Mouse (Mus musculus): Measurements from ENCODE around the gene Brk1.

Gene Brk1

GRCm38 (mm10) chr6:113623941-113624751 is 19.6 kb downstream of the Brk1 start, which contains the start of gene Vhl:
Gene Vhl (plus strand): TSS chr6:113623959.
- DNase-seq (ENCODE audit: low read depth, low spot score): peak; percentile 65

DNA sequence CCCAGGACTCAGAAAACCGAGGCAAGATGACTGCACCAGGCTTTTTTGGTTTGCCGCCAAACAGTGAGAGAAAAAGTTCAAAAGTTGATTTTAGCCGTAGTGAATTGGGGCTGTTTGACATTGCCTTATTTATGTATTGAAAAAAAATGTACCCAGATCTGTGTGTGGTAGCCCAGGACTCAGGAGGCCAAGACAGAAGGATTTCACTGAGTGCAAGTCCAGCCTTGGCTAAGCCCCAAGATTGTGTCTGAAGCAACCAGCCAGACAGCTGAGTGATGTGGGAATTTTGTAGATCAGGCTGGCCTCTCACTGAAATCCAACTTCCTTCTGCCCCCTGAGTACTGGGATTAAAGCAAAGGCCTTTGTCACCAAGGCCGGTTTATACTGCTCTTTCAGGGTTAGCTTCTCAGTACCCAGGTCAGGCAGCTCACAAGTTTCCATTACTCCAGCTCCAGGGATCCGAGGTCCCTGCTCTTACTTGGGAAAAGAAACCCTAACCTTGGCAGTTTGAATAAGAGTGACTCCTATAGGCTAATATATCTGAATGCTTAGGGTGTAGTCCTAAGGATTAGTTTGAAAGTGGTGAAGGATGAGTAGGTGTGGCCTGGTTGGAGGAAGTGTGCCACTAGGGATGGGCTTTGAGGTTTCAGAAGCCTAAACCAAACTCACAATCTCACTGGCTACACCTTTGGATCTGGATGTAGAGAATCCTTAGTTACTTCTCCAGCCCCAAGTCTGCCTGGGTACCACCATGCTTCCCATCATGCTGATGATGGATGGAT is 20.6 kb downstream of the Brk1 start:
- DNase-seq (ENCODE audit: low read depth, low spot score): no peak

- no peak for DNase-seq (ENCODE audit: low read depth, low spot score)
Measured at GRCm38 (mm10) chr6:113630322-113630721, 25.8 kb downstream of the Brk1 start.

GRCm38 (mm10) chr6:113632863-113633262 is 28.3 kb downstream of the Brk1 start:
- no peak for DNase-seq (ENCODE audit: low read depth, low spot score)

DNA sequence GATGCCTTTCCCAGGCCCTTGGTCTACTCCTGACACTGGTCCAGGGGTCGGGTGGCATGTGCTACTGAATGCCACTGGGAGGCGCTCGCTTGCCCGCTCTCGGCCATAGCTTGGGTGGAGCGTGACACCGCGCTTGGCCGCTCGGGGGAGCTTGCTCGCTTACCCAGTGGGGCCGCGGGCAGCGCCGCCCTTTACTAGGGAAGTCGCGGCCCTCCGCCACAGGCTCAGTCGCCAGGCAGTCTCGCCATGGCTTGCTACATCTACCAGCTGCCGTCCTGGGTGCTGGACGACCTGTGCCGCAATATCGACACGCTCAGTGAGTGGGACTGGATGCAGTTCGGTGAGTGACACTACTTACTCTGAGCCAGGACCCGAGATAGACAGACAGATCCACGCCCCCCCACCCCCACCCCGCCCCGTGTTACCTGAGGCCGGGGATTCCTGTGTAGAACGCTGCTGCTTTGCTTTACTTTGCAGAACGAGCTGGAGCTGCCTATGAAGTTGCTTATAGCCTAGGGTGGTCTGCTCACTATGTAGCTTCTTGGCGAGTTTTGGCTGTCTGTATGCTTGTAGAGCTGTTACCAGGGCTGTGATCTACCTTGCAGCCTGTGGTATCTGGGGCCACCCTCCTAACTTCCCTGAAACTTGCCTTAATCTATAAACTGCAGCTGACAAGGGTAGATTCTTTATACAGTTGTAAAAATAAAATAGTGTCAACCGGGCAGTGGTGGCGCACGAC is 33.9 kb downstream of the Brk1 start, which contains the start of gene Irak2:
TSS of gene Irak2 (plus strand) at position 166 of the 739 bp plus-strand sequence.
- DNase-seq (ENCODE audit: low read depth, low spot score): peak; percentile 85

- DNase-seq (ENCODE audit: low read depth, low spot score): no peak
Measured at GRCm38 (mm10) chr6:113639201-113639600, 34.6 kb downstream of the Brk1 start.

- no peak for DNase-seq (ENCODE audit: low read depth, low spot score)
Measured at GRCm38 (mm10) chr6:113642605-113643004, 38.0 kb downstream of the Brk1 start.

DNA sequence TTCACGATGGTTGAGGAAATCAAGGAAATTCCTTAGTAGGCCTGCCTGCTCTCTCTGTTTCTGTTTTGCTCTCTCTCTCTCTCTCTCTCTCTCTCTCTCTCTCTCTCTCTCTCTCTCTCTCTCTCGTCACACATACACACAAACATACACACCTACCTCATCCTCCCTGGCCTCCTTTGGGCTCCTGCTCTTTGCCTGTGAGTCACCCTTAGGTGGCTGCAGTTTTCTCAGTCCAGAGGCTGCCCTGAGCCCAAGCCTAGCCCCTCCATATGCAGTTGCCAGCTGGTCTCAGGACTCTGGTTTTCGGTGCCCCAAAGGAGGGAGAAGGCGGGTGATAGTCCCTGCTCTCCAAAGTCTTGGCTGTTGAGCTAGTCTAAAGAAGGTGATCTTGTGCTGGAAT is 38.4 kb downstream of the Brk1 start:
- DNase-seq (ENCODE audit: low read depth, low spot score): no peak

DNA sequence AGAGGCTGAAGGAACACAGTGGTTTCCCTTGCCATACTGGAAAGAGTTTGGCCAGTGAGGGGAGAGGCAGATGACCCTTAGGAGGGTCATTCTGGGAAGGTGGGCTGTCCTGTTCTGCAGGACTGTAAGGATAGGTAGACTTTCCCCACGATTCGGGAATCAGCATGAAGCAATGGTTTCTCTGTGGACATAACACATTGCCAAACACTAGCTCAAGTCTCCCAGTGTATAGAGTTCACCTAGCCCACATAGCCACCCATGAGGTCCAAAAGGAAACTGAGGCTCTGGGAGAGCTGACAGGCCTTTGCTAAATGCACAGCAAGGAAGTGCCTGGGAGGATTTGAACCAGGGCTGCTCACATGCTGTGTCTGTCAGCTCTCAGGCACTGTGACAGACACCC is 39.4 kb downstream of the Brk1 start:
- no peak for DNase-seq (ENCODE audit: low read depth, low spot score)

DNA sequence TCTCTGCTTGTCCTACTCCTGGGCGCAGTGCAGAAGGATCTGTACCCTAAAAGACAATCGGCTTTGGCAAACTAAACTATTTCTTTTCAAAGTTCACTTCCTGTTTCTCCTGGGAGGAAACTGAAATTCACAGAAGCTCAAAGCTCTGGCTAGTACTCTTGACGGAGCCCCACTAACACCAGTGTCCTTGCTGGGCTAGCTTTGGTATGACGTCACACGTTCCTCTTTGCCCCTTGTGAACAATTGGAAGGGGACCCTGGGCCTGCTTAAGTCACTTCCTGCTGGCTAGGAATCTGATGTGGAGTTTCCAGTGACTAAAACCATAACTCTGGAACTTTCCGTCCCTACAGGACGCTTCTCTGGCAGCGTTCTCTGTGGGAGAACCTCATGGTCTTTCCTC is 40.2 kb downstream of the Brk1 start:
- DNase-seq (ENCODE audit: low read depth, low spot score): no peak

DNA sequence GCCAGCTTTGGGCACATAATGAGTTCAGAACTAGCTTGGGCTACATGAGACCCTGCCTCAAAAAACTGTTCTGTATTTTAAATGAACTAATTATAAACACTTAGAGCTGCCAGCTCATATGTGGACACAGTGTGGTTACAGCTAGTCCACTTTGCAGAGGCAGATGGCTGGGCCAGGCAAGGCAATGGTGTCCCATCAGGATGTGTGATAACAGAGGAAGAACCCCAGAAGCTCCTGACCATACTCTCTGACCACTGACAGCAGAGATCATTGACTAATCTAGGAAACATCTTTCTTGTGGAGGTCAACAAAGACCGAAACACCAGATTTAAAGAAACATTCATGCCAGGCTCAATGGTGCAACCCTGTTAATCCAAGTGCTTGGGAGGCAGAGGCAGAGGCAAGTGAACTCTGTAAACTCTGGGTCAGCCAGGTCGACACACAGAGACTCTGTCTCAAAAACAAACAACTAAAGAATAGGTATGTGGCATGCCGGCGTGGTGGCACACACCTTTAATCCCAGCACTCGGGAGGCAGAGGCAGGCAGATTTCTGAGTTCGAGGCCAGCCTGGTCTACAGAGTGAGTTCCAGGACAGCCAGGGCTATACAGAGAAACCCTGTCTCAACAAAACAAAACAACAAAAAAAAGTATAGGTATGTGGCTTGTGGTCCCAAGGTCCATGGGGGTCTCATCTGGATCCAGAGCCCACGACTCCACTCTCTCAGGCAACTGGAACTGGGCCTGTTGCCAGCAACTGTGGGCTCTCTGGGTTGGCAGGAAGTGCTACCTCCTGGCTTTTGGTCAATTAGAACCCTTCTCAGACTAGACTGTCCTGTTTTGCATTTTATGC is 45.0 kb downstream of the Brk1 start:
- no peak for DNase-seq (ENCODE audit: low read depth, low spot score)

DNA sequence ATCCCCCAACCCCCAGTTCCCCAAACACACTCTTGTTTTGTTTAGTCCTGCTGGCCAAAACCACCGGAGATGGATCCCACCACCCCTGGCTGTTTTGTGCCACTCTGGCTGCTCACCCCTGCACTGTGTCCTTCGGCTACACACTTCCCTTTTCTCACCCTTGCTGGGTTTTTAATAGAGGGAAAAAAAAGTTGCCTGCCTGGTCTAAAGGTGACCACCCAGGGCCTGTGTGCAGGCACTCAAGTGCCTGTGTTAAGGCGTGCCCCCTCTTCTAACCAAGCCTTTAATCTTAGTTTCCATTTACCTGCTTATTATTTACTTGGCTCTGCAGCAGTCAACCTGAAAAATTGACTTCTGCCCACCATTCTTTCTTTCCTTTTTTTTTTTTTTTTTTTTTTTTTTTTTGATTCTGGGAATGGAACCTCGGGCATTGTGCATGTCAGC is 45.6 kb downstream of the Brk1 start:
- no peak for DNase-seq (ENCODE audit: low read depth, low spot score)

GRCm38 (mm10) chr6:113651626-113652025 is 47.1 kb downstream of the Brk1 start:
- DNase-seq (ENCODE audit: low read depth, low spot score): no peak

- DNase-seq (ENCODE audit: low read depth, low spot score): no peak
Measured at GRCm38 (mm10) chr6:113653551-113653950, 49.0 kb downstream of the Brk1 start.

- no peak for DNase-seq (ENCODE audit: low read depth, low spot score)
Measured at GRCm38 (mm10) chr6:113654102-113654501, 49.5 kb downstream of the Brk1 start.

- no peak for DNase-seq (ENCODE audit: low read depth, low spot score)
Measured at GRCm38 (mm10) chr6:113654753-113655397, 50.3 kb downstream of the Brk1 start.

GRCm38 (mm10) chr6:113655475-113655874 is 50.9 kb downstream of the Brk1 start:
- DNase-seq (ENCODE audit: low read depth, low spot score): no peak

DNA sequence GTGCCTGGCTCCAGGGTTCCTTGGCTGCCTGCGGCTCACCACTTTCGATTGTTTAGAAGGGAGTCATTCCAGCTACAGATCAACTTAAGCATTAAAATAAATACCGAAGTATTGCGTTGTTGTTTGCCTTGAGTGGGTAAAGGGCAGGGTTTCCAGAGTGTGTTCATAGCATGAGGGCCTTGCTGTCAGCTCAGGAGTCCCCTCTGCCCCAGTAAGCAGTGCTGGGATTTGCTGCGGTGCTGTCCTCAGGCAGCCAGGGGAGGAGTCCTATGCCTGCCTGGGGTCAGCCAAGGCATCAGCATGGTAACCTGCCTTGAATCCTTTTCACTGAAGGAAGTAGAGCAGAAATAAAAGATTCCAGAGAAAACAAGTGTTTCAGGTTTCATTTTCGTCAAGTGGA is 52.3 kb downstream of the Brk1 start:
- no peak for DNase-seq (ENCODE audit: low read depth, low spot score)

DNA sequence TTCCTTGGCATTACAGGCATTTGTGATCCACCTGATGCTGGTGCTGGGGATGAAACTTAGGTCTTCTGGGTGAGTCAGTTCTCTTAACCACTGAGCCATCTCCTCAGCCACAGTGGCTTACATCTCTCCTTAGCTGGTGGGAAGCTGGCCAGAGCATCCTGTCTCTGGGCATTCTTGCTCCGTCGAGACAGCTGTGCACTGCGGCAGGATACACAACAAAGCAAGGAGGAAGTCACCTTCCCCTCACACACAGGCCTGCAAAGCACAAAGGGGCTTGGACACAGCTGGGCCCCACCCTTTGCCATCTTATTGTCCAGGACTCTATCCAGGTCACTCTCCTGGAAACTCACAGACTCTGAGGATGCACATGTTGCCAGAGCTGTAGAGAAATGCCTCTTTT is 53.7 kb downstream of the Brk1 start:
- DNase-seq (ENCODE audit: low read depth, low spot score): no peak

DNA sequence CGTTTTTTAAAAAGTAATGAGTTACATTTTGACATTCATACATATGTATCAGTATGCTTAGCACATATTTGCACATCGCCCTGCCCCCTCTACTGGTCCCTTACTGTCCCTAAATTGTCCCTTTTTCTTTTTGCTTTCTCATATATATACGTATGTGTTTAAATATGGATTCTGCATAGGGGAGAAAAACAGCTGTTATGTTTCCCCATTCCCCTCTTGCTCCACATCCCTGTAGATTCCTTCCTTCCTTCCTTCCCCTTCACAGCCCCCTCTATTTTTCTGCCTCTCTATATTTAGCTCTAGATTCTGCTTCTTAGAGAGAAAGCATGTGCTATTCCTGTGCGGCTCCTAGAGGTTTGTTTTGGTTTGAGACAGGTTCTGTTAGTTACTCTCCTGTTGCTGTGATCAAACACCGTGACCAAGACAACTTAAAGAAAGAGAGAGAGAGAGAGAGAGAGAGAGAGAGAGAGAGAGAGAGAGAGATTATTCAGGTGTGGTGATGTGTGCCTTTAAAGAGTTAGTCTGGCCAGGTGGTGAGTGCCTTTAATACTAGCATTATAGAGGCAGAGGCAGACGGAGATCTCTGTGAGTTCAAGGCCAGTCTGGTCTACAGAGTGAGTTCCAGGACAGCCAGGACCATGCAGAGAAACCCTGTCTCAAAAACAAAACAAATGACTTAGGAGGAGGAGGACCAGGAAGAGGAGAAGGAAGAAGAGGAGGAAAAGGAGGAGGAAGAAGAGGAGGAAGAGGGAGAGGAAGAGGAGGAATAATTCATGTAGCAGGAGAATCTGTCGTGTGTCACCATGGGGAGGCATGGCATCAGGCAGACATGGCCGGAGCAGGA is 55.3 kb downstream of the Brk1 start:
- no peak for DNase-seq (ENCODE audit: low read depth, low spot score)

Measured in embryo, embryonic 11.5 days (tissue).